ENCODE assay signal across 8 mouse cellular contexts in the genomic region with DNA sequence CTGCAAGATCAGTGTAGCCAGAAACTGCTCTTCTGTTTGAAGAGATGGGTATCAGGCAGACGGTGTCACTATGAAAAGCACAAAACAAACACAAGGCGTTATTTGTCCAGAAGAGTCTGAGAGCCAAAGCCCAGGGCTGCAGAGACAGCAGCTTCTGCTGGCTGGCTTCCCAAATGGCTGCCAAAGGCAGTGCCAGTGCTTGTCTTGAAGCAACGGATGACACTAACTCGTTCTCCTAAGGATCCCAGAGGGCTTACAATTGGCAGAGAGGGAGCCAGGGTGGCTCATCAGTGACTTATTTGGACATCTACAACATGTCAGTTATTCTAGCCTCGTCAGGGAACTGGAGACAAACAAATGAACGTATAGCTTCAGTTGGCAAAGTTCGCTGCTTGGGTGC.
DNase-seq lines count a peak whose midpoint lies in the region; ATAC-seq and TF ChIP-seq lines count a peak whose summit lies in the region.

No protein-coding gene starts in this region.

- H3K27me3 ChIP-seq in hindbrain, embryonic 13.5 days, result peaks cover 8% of the 10 kb centered on the region; the same call in 1 of the 2 replicates
- no peaks in the 10 kb centered on the region; the same call in 1 of the 2 replicates for H3K27me3 ChIP-seq in hindbrain, embryonic 12.5 days
- no peaks in the 10 kb centered on the region for H3K27me3 ChIP-seq in stomach, postnatal 0 days (ENCODE audit: control insufficient read depth, insufficient read depth, low read length)

- TF ChIP-seq CTCF in stomach, postnatal 0 days (IDR thresholded peaks at IDR 0.05; ENCODE audit: low read depth), result no peak

- no peak overlapping the region for H3K9ac ChIP-seq in hindbrain, embryonic 13.5 days
- H3K9ac ChIP-seq in hindbrain, embryonic 12.5 days, result no peak overlapping the region
- H3K9ac ChIP-seq in stomach, postnatal 0 days (ENCODE audit: low read length), result no peak overlapping the region

- H3K9me3 ChIP-seq in hindbrain, embryonic 13.5 days, result no peaks in the 10 kb centered on the region
- no peaks in the 10 kb centered on the region for H3K9me3 ChIP-seq in hindbrain, embryonic 12.5 days (replicated peaks)
- no peaks in the 10 kb centered on the region for H3K9me3 ChIP-seq in stomach, postnatal 0 days (ENCODE audit: control insufficient read depth, low read length)

- H3K36me3 ChIP-seq in hindbrain, embryonic 13.5 days, result no peaks in the 10 kb centered on the region
- no peaks in the 10 kb centered on the region for H3K36me3 ChIP-seq in hindbrain, embryonic 12.5 days
- H3K36me3 ChIP-seq in stomach, postnatal 0 days (ENCODE audit: control insufficient read depth, insufficient read depth, low read length), result no peaks in the 10 kb centered on the region

- ATAC-seq in hindbrain, embryonic 13.5 days (ENCODE audit: low FRiP score), result peak; percentile 62; the same call in 1 of the 2 replicates
- ATAC-seq in hindbrain, embryonic 12.5 days (ENCODE audit: low FRiP score), result no peak; the same call in 1 of the 2 replicates
- ATAC-seq in stomach, postnatal 0 days (ENCODE audit: low FRiP score, low TSS enrichment), result peak; percentile 14; the same call in 1 of the 2 replicates
- no peak for ATAC-seq in inflammation-experienced regulatory T-cells, adult 6 months

- H3K27ac ChIP-seq in hindbrain, embryonic 13.5 days, result peak overlapping the region; percentile 14; the same call in 1 of the 2 replicates
- H3K27ac ChIP-seq in hindbrain, embryonic 12.5 days, result no peak overlapping the region
- peak overlapping the region; percentile 89 for H3K27ac ChIP-seq in stomach, postnatal 0 days (replicated peaks)

- no peak overlapping the region for H3K4me2 ChIP-seq in hindbrain, embryonic 13.5 days
- no peak overlapping the region for H3K4me2 ChIP-seq in hindbrain, embryonic 12.5 days (replicated peaks)
- H3K4me2 ChIP-seq in stomach, postnatal 0 days (replicated peaks; ENCODE audit: low read depth), result no peak overlapping the region

- DNase-seq in cerebellum, adult 11 months, result peak; percentile 15
- peak; percentile 45 for DNase-seq in gastrocnemius, postnatal 25 days
- peak; percentile 36 to 54 for DNase-seq in layer of hippocampus, postnatal 14 days (ENCODE audit: low spot score in 2 of 2)
- DNase-seq in stomach, postnatal 0 days (ENCODE audit: low spot score), result no peak
- no peak for DNase-seq in testis, postnatal 10 days (ENCODE audit: low spot score)

- peaks cover 21% of the 10 kb centered on the region for H3K4me1 ChIP-seq in hindbrain, embryonic 13.5 days (replicated peaks)
- H3K4me1 ChIP-seq in hindbrain, embryonic 12.5 days, result peaks cover 27% of the 10 kb centered on the region
- peaks cover 5% of the 10 kb centered on the region; the same call in 1 of the 2 replicates for H3K4me1 ChIP-seq in stomach, postnatal 0 days (replicated peaks; ENCODE audit: control insufficient read depth, insufficient read depth)

- no peak overlapping the region for H3K4me3 ChIP-seq in hindbrain, embryonic 13.5 days
- H3K4me3 ChIP-seq in hindbrain, embryonic 12.5 days, result no peak overlapping the region
- H3K4me3 ChIP-seq in stomach, postnatal 0 days (ENCODE audit: low read depth, low read length), result no peak overlapping the region

- 32% methylated on average over 7 of the region's 7 CpGs for WGBS in hindbrain, embryonic 13.5 days
- 45% methylated on average over 7 of the region's 7 CpGs for WGBS in hindbrain, embryonic 12.5 days
- 21% methylated on average over 7 of the region's 7 CpGs for WGBS in stomach, postnatal 0 days

- no peak for TF ChIP-seq EP300 in stomach, postnatal 0 days (optimal IDR thresholded peaks at IDR 0.05)

Comparison
In these comparisons a context has a peak if more than half of its experiments do, and no peak if none do; other contexts are left out.
1. ATAC-seq: peak in hindbrain, embryonic 13.5 days (single experiment) and stomach, postnatal 0 days (single experiment); none in hindbrain, embryonic 12.5 days (single experiment) and inflammation-experienced regulatory T-cells, adult 6 months (single experiment).
2. DNase-seq: peak in cerebellum, adult 11 months (single experiment), gastrocnemius, postnatal 25 days (single experiment) and layer of hippocampus, postnatal 14 days (2 of 2); none in stomach, postnatal 0 days (single experiment) and testis, postnatal 10 days (single experiment).